Mouse (Mus musculus) kidney, adult 2 months (tissue): ENCODE measurements at regions not wholly inside any gene's neighbourhood (a gene's known extent, or its start where the extent isn't known, plus 50 kb on each side); places are given as distances from the start of the nearest gene placed in this dataset.

ENCODE experiments used
- DNase-seq: peaks from one replicate; pipeline ENCODE4 v3.0.0; 2021
- H3K27ac ChIP-seq: fragments of 200-500 bp; 2 replicates; pipeline ENCODE4 v1.5.1; 2012; ENCODE audit warnings: low read depth, low read length, control low read depth, inconsistent platforms; ENCODE audit not compliant: insufficient read depth
- H3K27me3 ChIP-seq: fragments of 200-500 bp; replicated peaks from 2 replicates; pipeline ENCODE4 v1.6.1; 2012; ENCODE audit warnings: mild to moderate bottlenecking, moderate library complexity, low read length, inconsistent platforms; ENCODE audit not compliant: control insufficient read depth, insufficient read depth
- H3K36me3 ChIP-seq: fragments of 200-500 bp; 2 replicates; pipeline ENCODE4 v1.6.1; 2012; ENCODE audit warnings: mild to moderate bottlenecking, moderate library complexity, low read length, inconsistent platforms; ENCODE audit not compliant: control insufficient read depth, insufficient read depth
- H3K4me1 ChIP-seq: fragments of 200-500 bp; 2 replicates; pipeline ENCODE4 v1.6.1; 2011; ENCODE audit warnings: low read length; ENCODE audit not compliant: control insufficient read depth, insufficient read depth
- H3K4me3 ChIP-seq: fragments of 200-500 bp; 2 replicates; pipeline ENCODE4 v1.5.1; 2011; ENCODE audit warnings: mild to moderate bottlenecking, low read depth, low read length, control low read depth; ENCODE audit not compliant: insufficient read depth
- CTCF ChIP-seq: fragments of 200-500 bp; conservative IDR thresholded peaks from 2 replicates; pipeline ENCODE4 v1.5.1; 2011; ENCODE audit warnings: low read depth, mild to moderate bottlenecking, control low read depth, low read length, moderate library complexity, mixed read lengths; ENCODE audit not compliant: insufficient read depth, insufficient read length
- POLR2A ChIP-seq: fragments of 200-500 bp; IDR thresholded peaks from one replicate; pipeline ENCODE4 v1.6.1; 2011; ENCODE audit warnings: low read depth, low read length, control low read depth
- WGBS: fragments of 180-500 bp; shearing (Covaris S2); methylation state at CpG from one replicate; pipeline ENCODE4 v1.1.7; 2018; 5-methylcytosine and 5-hydroxymethylcytosine counted together

DNA sequence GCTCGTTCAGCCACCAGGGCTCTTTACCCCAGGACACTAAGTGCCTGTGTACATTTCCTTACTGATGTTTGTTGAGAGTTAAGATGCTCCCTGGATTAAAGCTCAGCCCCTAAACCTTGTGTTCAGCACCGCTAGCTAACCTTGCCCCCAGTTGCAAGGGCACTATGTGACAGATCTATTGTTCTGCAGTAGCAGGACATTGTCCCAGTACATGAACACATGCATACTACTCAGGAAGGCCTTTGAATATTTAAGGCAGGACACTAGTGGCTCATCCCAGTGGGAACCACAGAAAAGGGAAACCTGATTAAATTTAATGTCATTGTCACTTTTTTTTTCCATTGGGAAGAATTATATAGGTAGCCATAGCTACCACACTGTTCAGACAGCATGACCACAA lies 60.3 kb upstream of the Smarcad1 start:
- TF ChIP-seq CTCF, result no peak
- TF ChIP-seq POLR2A, result no peak
- no peak for DNase-seq
- WGBS, result 39% methylated on average over 2 of the region's 2 CpGs

More for the DNA sequence above, 60.3 kb upstream of the Smarcad1 start:
- Histone ChIP-seq H3K27me3 (no peaks in the 10 kb centered on the region), H3K4me3 (no peak overlapping the region), H3K36me3 (no peaks in the 10 kb centered on the region), H3K27ac (no peak overlapping the region), H3K4me1 (no peaks in the 10 kb centered on the region)
